Mouse (Mus musculus) T-helper 2 cell (primary cell): ENCODE data around the gene Nmt2.

Source experiments
- in situ Hi-C: fragments of 300-600 bp; cut with MboI, MseI; formaldehyde crosslinking; loops from one replicate; pipeline ENCODE4 v1.15.1; 2025; ENCODE audit warnings: high pct_unique_total_duplicates

The Nmt2 gene

DNA sequence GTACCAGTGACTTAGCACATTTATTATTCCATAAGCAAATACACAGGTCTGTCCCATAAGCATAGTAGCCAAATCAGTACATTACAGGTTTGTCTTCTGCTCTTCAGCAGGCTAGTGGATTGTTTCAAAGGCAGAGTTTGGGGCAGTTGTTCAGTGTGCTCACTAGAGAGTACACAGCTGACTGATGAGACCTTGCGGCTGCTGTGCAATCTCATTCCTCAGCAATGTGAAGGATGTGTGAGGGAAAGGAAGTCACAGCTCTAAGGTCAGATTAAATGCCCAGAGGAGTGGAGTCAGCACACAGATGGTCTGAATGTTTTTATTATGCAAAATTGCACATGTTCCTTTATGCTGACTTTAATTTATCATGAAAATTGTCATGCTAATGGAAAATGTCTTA lies 42.5 kb downstream of the Nmt2 start:
- in situ Hi-C loops = no loop called here

DNA sequence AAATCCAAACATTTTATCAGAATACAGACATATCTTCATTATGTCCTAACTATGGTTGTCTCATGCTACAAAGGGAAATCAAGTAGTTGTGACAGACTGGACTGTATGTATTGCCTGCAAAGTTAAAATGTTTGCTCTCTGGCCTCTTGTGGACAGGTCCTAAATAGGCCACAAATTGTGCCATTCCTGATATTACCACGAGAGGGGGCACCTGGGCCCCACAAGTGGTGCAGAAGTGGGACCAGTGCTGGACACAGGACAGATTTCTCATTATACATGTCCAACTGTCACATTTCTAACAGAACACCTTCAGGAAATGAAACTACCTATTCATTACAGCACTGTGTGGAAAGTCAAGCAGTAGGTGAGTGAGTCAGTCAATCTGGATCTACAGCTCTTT lies 43.3 kb downstream of the Nmt2 start:
- in situ Hi-C loops = no loop called here

DNA sequence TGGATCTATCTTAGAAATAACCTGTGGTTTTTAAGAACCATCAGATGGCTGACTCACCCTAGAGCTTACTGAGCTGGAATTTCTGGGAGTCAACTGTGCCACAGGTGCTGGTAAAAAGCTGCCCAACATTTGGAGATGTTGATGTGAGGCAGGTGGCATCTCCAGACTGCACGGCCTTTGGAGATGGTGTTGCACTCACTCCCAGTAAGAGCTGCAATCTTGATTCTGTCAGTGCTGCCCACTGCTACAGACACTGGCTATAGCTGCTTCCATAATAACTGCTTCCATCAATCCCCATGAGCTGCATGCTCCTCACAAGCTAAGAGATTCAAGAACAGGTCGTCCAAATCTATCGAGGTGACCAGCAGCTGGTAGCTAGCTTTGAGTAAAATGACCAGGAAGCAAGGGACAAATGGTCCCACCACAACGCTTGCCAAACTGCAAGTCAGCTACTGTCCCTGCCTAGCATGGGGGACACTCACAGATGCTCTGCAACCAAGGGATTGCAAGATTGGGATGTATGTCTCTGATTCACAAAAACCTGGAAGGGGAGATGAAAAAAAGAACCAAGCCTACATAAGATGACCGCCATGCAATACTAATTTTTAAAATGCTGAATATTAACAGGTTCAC lies 47.2 kb downstream of the Nmt2 start:
- in situ Hi-C loops = loop anchor here (10.0 kb wide), 1 partner anchor 46 kb away; the partner anchor contains the start of gene Nmt2

DNA sequence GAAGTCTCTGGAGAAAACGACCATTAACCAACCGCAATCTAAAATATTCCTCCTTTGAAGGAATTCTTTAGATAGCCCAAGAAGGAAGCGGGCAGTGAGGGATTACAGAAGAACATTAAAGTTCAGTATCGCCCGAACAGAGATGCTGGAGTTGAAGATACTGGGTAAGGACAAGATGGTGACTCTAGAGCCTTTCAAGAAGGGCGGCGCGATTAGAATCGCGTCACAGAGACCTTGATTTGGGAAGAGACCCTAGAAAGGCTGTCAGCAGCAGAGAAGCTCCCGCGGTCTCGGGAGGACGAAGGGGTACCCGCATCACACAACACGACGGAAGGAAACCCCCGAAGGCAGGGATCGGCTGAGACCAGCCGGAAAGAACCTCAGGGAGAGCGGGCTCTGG lies 48.0 kb downstream of the Nmt2 start:
- in situ Hi-C loops = loop anchor here (10.0 kb wide), 1 partner anchor 47 kb away; the partner anchor contains the start of gene Nmt2

DNA sequence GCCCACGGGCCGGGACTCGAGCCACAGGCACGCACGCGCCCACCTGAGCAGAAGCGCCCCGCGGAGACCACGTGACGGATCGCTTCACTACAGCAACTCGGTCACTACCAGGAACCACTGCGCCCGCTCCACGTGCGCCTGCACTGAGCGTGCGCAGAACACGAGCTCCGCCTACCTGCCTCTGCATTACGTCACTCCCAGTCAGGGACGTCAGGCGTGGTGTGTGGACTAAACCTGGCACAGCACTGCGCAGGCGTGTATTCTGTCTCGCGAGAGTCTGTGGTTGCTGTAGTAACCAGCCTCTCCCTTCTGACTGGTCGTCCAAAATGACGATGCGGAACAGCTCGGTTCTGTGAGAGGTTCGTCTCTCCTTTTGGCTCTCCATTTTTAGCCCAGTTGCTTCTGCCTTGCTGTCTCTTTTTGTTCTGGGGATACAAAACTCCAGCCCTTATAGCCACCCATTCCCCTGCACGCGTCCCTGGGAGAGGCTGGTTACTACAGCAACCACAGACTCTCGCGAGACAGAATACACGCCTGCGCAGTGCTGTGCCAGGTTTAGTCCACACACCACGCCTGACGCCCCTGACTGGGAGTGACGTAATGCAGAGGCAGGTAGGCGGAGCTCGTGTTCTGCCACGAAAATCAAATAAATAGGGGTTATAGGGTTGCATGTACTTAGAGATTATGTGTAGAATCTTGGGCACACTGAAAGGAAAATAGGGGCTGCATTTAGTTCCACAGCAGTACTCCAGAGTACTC lies 48.7 kb downstream of the Nmt2 start, which contains the start of gene Rpp38:
Gene Rpp38, minus strand, starts transcription at position 160 of the 759 bp plus-strand sequence.
- in situ Hi-C loops = loop anchor here (10.0 kb wide), 1 partner anchor 48 kb away; the partner anchor contains the start of gene Nmt2

DNA sequence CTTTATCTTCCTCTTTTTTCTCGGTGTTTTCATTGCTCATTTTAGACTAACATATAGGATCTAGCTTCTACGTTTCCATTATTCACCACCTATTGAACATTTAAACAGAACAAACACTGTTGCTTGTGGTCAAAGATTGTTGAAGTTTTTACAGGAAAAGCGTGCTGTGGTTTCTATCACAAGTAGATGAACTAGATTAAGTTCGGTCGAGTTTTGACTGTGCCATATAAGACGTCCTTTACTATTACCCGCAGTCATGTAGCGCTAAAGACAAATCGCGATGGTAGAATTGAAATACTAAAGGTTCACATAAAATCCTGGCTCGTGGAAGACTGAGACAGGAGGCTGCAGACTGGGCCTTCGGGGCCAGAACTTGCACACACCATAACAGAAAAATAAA lies 49.7 kb downstream of the Nmt2 start:
- in situ Hi-C loops = loop anchor here (10.0 kb wide), 1 partner anchor 49 kb away; the partner anchor contains the start of gene Nmt2

DNA sequence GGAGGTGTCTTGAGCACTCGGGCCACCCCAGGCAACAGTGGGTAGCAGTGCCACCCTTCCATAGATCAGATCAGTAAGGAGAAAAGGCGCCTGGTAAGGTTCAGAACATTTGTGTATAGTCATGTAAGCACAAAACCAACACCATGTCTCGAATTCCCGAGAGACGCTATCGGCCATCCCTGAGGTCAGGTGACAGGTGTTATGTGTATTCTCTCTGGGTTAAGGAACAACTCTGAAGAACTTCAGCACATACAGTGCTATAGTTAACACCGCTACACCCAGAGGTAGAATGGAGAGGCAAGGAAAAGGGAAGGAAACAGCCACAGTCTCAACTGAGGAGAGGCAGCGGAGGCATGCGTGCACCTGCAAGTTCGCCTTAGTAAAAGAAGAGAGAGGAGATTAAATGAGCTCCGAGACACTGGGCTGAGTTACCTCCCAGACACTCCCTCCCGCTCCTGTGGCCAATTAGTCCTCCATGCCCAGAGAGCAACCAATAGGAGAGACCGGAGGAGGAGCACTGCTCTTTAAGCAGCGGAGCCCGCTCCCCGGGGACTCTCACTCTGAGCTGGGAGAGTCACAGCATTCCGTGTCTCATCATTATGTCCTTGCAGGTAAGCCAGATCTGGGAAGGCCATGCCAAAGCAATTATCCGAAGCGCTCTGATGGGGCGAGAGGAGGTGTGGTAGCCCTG lies 51.7 kb downstream of the Nmt2 start, which contains the start of gene Acbd7:
Gene Acbd7, plus strand, starts transcription at position 558 of the 691 bp plus-strand sequence.
- in situ Hi-C loops = loop anchor here (10.0 kb wide), 1 partner anchor 51 kb away; the partner anchor contains the start of gene Nmt2

DNA sequence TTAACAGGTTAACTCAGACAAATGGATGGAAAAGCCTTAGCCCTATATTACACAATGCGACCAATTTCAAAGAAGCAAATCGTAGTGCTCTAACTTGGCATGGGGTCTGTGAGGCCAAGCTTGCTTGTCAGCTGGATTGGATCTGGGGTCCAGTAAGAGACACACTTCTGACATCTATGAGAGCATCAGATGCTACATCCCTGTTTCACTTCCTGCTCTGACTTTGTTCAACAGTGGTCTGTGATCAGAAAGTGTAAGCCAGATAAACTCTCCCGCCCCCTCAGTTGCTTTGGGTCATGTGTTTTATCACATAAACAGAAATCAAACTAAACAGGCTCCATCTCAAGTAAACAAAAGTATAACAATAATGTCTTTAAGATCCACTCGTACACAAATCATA lies 64.4 kb downstream of the Nmt2 start:
- in situ Hi-C loops = loop anchor here (5.0 to 10.0 kb wide), 2 partner anchors 44 to 66 kb away; no protein-coding TSS in a partner anchor

DNA sequence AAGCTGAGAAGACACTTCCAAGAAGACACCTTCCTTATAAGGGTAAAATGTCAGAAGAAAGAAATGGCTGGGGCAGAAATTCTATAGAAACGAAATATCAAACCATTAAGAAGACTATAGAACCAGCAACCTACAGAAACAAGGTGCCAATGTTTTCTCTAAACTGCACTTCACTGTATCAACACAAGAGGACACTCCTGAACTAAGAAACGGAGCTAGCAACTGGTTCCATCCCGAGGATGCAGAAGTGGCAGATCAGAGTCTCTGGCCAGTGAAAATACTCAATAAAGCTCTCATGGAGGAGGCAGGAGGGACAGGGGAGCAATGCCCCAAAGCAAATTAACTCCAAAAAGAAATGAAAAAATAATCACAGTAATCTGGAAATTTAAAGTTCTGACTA lies 64.9 kb downstream of the Nmt2 start:
- in situ Hi-C loops = loop anchor here (5.0 to 10.0 kb wide), 2 partner anchors 43 to 66 kb away; no protein-coding TSS in a partner anchor

DNA sequence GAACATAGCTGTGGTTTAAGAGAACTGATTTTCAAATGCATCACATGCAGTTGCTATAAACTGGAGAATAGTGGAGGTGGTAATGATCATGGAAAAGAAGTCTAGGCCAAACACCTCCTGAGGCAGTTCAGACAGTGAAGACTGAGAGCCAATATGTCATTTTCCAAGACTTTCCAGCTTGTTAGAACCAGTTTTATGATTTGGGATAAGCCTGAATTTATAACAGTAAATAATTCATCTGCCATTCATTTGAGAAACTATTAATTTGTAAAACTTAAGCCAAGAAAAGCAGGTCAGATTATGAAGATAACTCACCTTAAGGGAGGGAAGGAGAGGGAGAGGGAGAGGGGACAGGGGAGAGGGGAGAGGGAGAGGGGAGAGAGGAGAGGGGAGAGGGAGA lies 69.1 kb downstream of the Nmt2 start:
- in situ Hi-C loops = no loop called here

DNA sequence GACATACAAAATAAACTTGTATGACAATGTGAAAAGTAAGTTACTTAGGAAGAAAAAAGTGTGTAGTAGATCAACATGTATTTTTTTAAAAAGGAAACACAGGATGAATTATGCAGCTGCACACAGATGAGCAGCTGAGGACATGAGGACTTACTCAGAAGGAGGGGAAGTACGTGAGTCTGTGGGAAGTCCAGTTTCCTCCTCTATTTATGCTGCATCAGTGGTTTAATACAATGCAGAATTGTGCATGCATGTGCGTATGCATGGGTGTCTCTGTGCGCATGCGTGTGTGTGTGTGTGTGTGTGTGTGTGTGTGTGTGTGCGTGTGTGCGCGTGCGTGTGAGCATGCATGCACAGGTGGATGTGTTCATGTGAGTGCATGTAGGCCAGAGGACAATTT lies 71.8 kb downstream of the Nmt2 start:
- in situ Hi-C loops = no loop called here

DNA sequence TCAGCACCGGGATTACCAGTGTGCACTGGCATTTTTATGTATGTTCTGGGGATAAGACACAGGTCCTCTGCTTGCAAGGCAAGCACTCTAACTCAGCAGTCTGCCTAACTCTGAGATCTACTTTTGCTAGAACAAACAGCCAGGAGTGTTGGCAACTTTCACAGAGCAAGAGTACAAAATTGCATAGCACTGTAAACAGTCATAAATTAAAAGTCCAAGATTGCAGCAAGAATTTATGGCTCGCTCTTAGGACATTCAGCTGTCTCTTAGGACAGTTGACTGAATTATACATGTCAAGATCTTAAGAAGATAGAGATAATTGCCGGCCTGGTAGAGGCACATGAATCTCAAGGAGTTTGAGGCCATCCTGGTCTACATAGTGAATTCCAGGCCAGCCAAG lies 72.3 kb downstream of the Nmt2 start:
- in situ Hi-C loops = no loop called here

DNA sequence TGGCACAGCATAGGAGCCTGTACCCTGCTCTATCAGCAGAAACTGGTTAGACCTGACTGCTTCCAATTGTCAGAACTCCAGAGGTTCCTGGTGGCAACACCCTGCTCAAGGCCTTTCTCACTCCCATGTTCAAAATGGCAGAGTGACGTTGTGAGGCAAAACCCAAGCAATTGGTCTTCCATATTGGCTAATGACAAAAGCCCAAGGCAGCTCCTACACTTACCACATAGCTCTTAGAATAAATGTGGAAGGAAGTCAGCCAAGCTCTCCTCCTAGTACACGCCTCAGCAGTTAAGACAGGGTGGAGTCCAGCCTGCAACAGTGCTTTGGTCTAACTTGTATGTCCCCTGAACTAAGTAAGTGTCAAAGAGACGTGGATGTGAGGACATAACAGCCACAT lies 73.9 kb downstream of the Nmt2 start:
- in situ Hi-C loops = no loop called here

DNA sequence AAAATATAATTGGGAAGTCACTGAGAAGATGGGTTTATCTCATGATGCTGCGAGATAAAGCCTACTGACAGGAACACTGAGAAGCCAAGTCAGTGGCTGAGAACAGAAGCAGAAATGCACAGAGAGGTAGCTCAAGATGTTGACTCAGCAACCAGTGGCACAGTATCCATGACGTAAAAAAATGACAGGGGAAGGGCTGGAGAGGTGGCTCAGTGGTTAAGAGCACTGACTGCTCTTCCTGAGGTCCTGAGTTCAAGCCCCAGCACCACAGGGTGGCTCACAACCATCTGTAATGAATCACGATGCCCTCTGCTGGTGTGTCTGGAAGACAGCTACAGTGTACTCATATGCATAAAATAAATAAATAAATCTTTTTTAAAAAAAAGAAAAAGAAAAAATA lies 77.1 kb downstream of the Nmt2 start:
- in situ Hi-C loops = no loop called here

DNA sequence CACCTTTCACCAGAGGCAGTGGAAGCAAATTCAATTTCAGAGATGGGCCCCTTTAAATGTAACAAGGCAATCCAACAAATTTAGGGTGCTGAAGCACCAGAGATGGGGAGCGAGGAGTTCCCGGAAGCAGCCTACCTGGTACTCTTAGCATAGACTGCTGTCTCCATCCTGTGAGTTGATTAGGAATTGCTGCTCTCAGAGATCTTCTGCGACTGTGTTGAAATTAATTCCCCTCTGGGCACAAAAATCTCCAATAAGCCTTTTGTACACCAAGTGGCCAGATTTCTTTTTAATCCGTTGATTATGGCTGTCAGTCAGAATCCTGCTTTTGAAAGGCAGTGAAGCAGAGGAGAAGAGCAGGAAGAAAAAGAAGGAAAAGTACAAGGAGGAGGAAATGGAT lies 81.1 kb downstream of the Nmt2 start:
- in situ Hi-C loops = no loop called here
